Mouse (Mus musculus): Measurements from ENCODE around the gene Kank4.
"Not testable (repeated sequence)": the region's sequence is repeated elsewhere in the genome, so short reads cannot be mapped to it uniquely, and the experiment has no call there.

The Kank4 gene

DNA sequence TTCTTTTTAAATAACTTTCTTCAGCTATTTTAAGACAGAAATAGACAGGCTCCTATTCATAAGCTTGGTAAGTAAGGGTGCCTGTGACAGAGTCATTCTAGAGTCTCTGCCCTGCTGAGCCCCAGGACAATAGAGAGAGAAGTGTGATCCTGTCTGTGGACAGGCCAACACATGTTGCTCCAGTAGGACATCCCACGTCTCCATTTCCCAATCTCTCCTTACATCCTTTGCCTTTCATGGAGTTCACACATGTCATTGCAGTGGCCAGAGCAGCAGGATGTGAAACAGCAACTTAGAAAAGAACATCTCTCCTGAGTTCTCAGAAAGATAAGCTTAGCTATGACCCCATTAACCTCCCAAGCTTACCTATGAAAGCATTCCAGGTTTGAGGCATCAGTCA, 14.4 kb upstream of the Kank4 start:
- DNase-seq (ENCODE audit: low spot score in 2 of 2), result no peak

DNA sequence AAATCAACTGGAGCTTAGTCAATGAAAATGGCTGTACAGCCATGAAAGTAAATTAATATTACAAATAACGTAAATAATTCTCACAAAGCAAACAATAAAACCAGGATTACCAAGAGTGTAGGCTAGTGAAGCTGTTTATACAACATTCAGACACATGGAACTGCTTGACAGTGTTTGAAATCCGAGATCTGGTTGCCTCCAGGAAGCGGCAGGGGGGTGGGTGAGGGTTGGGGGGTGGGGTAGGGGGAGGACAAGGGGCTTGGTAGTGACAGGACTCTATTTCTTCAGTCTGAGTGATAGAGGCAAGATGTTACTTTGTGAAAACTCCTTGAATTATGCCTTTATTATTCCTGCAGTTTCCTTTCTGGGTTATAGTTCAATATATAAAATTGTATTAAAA, 9.4 kb upstream of the Kank4 start:
- DNase-seq (ENCODE audit: low spot score in 2 of 2), result no peak

DNA sequence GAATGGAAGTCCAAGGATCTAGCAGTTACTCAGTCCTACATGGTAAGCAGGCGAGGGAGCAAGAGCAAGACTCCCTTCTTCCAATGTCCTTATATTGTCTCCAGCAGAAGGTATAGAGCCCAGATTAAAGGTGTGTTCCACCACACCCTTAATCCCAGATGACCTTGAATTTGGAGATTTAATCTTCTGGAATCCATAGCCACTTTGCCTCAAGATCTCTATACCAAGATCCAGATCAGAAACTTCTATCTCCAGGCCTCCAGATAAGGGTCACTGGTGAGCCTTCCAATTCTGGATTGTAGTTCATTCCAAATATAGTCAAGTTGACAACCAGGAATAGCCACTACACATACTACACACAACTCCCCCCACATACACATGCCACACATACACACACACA, 6.4 kb upstream of the Kank4 start, which contains the start of gene I0C0044D17Rik:
TSS of gene I0C0044D17Rik (minus strand) at position 101 of the 400 bp plus-strand sequence.
- not testable (repeated sequence) for DNase-seq (ENCODE audit: low spot score in 2 of 2)

DNA sequence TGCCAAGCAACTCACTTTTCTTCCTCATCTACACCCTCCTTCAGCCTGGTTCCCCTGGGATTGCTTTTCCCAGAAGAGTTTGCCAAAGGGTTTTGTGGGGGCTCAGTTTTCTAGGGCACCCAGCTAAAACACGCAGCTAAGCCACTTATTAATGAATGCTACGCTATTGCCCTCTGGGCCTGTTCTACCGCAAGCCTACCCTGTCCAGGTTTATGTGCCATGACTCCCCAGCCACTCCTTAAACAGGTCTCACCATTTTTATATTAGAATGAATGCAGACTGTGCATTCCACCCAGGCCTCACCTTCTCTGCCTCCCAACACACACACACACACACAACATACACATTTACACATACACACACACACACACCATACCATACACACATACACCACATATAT, 5.7 kb upstream of the Kank4 start:
- DNase-seq (ENCODE audit: low spot score in 2 of 2), result no peak

DNA sequence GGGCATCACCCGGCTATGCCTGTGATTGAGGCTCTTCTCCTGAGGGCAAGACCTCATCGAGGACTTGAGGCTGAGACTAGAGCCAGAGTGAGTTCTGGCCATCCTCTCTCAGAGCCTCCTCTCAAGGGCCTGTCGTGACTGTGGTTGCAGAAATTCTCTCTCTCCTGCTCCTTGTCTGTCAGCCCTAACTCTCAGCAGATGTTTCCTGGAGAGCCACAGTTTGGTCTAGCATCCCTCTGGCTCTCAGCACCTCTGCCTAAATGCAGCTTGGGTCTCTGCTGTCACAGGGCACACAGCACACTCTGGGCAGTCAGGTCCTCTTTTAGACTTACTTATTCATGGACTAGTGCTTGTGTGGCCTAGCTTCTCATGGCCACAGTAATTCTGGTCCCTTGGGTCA, 5.1 kb upstream of the Kank4 start:
- no peak for DNase-seq (ENCODE audit: low spot score in 2 of 2)

DNA sequence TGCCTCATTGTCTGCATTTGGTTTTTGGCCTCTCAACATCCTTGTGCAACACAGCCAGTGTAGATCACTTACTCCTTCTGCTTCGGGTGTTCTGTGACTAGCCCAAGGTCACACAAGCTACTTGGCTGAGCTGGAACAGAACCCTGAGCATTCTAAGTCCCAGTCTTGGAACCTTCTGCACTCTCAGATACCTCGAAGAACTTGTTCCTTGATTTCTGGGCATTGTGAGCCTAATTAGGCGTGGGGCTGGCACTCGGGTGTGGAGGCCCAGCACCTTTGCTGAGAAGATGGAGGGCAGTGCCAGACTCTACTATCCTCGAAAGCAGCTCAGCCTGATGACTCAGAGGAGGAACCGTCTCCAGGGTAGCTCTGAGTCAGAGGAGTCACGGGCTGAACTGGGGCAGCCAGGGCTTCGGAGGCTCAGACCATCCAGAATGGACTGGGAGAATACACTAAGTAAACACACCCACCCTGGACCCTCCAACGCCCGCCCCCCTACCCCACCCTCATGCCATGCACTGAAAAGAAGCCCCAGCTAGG, 1.9 kb upstream of the Kank4 start:
- DNase-seq (ENCODE audit: low spot score in 2 of 2), result no peak

DNA sequence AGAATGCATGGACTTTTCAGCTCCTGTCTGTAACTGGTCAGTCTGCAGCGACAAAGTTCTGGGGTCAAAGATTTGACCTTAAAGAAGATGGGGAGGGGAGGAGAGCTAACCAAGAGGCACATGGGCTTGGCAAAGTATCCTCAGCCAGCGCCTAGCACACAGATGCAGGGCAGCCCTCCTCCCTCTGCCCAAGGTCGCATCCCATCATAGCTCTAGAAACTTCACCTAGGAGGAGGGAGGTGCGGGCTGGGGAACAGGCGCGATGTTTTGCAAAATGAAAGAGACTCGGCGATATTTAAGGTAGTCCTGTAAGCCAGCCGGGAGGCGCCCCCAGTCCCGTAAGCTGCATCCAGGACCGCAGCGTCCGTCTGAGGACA, 542 bp downstream of the Kank4 start:
- no peak for DNase-seq (ENCODE audit: low spot score in 2 of 2)

DNA sequence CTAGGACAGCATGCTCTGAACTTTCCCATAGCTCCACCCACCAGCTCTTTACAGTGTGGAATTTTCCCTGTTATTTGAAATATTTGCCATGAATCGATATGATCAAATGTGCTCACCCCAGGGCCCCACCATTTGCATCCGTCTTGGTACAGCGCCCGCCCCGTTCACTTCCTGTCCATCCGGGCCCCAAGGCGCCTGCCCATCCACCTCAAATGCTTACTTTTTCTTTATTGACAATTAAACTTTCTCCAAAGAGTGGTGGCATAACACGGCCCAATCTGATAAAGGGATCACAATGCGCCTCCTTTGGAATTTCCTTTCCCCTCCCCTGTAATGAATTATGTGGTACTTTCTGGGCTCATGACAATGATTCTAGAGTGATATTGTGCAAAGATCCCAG, 11.0 kb downstream of the Kank4 start:
- no peak for DNase-seq (ENCODE audit: low spot score in 2 of 2)

DNA sequence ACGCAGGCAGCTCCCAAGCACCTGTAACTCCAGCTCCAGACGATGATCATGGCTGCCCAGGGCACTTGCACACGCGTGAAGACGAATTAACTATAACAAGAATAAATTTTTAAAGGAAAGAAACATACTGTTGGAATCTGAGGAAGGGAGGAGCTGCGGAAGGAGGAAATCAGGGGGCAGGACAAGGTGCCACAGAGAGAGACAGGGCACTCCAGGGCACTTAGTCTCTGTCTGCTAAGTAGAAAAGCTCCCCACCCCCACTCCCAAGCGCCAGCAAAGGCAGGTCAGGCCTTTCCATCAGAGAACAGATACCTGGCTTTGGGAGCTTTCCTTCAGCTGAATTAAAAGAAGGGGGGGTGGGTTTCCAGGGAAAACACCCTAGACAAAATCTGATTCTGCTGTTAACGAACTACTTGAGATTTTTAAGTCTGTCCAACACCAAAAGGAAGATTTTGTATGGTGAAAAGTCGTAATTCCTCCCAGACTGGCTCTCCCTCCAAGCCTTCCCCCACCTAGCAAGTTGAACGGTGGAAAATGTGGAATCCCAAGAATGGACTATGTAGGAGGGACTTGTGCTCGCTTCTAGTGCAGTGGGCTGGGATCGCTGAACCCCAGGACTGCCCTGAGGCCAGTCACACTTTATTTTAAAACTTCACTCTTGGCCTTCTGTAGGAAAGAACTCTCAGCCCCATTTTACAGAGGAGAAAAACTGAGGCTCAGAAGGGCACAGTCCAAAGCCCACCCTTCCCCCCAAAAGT, 11.9 kb downstream of the Kank4 start:
- DNase-seq (ENCODE audit: low spot score in 2 of 2), result no peak

DNA sequence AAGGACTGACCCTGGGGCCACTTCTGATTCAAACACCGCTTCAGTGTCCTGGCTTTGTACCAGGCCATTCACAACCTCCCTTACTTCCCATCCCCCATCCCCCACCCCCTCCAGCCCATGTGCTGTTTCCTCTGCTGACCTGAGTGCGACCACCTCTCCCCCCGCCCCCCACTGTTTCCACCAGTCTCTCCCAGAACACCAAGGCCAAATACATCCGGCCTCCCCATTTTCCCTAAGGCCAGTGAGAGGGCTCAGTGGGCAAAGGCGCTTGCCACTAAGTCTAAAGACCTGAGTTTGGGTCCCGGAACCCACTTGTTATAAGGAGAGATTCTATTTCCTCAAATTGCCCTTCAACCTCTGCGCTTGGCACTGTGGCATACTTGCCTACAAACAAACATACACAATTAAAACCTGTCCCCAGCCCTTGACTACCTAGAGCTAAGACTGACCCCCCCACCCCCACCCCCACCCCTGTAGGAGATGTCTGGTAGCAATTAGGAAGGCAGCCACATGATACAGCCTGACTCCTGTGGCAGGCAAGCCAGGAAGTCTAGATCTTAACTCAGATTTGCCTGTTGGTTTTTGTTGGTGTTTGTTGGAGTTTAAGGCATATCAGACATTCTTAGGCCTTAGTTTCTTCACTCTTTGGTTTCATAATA, 12.7 kb downstream of the Kank4 start:
- no peak for DNase-seq (ENCODE audit: low spot score in 2 of 2)

DNA sequence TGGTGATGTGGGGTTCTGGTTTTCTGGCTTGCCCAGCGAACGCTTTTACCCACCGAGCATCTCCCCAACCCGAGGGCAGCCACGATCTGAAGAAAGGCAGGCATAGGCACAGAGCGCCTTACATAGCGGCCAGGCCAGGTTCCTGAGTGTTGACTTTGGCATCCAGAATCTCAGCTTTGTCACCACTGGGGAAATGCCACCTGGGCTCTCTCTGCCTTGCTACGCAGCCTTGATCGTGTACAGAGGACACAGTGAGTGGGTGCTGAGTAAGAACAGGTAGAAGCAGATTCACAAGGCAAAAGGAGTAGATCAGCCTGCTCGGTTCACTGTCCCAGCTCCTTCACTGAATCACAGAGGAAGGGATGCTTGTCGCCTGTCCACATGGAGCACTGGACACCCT, 15.6 kb downstream of the Kank4 start:
- no peak for DNase-seq (ENCODE audit: low spot score in 2 of 2)

DNA sequence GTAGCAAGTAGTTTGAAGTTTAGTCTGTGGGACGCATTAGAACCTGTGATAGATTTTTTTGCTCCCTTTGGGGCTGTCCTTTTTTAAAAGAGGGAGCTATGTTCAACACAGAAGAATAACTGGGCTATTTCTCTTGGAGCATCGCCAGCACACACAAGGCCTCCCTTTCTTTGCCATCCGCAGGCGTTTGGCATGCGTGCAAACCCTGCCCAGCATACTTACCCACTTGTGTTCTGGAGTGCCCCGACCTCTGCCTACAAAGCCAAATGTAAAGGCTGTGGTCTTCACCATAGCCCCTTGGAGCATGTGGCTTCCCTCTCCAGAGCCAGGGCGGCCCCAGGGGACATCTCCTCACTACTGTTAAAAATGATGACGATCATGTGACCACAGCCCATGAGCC, 16.5 kb downstream of the Kank4 start:
- no peak for DNase-seq (ENCODE audit: low spot score in 2 of 2)

DNA sequence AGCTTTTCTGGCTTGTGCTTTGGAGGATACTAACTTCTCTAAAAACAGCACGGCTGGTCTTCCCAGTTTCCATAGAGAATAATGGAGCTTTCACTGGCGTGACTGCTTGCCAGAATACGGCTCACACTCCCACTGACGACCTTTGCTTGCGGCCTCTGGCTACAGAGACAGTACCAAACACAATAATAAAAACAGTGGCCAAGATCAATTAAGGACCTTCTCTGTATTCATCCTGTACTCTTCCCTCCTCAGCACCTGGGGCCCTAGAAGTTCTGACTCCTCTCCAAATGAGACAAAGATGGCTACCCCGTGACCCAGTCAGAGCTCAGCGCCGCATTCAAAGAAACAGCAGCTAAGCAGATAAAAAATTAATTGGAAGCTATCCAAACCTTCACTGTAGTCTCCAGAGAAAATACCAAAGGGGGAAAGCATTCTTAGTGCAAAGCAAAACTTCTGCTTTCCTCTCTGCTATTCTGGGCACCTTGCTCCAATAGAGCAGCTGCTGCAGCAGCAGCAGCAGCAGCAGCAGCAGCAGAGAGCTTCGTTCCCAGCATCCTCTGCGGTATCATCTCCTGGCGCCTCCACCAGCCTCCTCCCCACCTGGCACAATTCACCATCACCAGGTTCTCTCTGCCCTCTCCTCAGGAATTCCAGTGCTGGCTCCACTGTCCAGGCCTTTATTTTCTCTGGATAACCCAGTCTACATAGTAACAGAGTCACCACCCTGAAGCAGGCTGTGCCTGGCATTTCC, 20.6 kb downstream of the Kank4 start:
- DNase-seq (ENCODE audit: low spot score in 2 of 2), result peak in 1 of 2 experiments; percentile 9

DNA sequence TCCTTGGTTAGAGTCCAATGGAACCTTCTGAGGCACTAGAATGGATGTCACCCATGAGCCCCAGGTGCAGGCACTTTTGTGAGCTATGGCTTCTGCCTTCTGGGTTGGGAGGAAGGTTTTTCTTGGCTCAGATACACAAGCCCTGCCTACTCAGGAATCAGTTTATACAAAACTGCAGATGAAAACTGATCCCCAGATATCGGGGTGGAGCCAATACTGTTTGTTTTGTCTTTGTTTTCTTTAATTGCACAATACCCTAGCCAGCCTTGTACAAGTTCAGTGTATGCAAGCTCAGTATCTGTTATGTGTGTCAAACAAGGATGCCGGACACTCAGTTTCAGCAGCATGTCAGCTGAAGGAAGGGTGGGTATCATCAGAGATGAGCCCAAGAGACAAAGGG, 22.1 kb downstream of the Kank4 start:
- no peak for DNase-seq (ENCODE audit: low spot score in 2 of 2)

DNA sequence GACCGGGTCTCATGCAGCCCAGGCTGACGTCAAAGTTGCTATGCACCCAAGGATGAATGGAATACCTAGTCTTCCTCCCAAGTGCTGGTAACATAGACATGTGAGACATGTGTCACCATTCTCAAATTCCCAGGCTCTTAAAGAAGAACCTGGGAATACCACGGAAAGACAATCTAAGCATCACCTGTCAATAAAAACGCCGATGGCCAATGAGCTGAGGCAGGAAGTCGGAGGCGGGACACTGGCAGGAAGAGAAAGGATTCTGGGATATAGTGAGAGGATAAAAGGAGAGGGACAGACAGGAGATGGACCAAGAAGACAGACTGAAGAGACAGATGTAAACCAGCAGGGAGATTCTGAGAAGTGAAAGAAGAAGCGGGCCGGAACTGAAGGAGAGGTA, 23.9 kb downstream of the Kank4 start:
- no peak for DNase-seq (ENCODE audit: low spot score in 2 of 2)

DNA sequence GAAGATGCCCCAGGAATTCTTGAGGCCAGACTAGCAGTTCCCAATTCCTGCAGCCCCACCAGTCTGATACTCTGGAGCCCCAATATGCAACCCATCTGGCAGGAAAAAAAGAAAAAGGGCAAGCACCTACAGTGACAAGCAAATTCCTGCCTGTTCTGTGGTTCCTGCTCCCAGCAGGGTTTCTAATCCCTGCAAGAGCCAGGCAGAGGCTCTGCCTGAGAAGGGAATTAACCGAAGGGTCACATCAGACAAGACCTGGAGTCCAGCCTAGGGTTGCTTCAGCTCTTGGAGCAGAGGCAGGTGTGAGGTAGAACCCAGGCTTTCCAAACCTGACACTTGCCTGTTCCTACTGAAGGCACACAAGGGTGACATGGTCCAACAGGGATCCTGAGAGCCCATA, 26.6 kb downstream of the Kank4 start:
- no peak for DNase-seq (ENCODE audit: low spot score in 2 of 2)

DNA sequence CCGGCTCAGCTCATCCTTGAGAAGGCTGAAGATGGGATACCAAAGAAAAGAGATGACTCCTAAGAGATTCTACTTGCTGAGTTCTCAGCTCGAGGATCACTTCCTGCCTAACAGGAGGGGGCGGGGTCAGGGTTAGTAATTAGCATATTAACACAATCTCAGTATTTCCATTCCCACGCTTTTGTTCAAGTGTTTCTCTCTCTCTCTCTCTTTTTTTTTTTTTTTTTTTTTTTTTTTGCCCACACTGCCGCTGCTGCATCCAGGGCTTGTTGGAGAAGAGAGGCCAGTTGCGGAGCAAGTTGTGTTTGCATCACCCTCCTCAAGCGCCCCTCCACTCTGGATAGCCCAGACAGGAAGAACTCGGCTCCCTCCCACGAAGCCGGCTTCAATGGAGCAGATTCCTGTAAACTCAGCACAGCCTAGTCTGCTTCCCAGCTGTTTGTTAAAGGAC, 27.5 kb downstream of the Kank4 start:
- no peak for DNase-seq (ENCODE audit: low spot score in 2 of 2)

DNA sequence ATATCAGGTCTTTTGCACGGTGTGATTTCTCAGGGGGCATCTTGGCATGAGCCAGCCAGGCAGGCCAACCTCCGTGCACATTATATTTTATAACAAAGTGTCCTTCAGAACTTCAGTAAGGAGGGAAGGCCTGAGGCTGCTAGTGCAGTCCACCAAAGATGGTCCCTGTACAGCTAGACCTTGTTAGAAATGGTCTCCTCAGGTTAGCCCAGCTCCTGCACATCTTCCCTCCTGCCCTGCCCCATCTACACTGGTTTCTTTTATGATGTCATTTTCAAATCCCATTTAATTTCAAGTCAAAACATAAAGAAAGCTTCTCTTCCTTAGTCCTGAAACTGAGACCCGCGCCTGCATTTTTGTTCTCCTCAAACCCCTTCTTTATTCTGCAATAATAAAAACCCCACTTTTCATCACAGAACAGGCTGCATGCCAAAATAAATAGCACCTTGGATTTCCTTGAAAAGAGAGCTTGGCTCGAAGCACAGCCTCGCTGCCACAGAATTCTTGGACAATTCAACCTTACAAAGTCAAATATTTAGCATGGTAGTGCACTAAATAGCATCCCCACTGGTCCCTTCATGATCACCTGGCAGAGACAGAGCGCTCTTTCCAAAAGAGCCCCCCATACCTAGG, 28.1 kb downstream of the Kank4 start:
- no peak for DNase-seq (ENCODE audit: low spot score in 2 of 2)

DNA sequence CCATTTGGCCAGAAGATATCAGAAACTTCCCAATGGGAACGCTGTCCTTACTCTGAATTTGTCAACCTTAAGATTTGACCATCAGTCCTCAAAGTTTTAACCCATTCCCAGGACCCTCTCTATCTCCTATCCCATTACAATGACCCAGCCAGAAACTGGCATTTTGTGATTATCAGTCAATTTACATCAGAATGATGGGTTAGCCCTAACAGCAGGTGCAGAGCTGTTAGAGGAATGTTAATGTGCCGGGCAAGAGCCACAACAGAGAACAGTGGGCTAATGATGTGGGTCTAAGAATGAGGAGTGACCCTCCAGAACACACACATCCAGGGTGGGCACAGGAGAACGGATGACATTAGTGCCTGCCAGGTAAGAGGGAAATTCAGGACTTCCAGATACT, 31.1 kb downstream of the Kank4 start:
- DNase-seq (ENCODE audit: low spot score in 2 of 2), result no peak

DNA sequence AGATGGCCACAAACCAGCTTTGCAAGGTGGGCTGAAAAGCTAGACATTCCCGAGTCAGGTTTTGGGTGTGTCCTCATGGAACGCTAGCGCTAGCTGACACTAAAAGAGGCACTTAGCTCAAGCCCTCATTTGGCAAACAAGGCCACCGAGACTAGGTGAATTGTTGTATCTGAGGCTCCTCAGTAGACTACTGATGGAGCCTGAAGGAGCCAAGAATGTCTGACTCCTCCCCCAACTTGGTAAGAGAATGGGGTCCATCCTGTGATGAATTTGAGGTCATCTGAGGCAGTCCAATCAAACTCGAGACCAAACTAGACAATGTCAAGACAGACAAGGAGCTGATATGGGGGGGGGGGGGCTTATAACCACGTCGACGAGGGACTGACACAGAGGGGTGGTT, 31.5 kb downstream of the Kank4 start:
- no peak for DNase-seq (ENCODE audit: low spot score in 2 of 2)

DNA sequence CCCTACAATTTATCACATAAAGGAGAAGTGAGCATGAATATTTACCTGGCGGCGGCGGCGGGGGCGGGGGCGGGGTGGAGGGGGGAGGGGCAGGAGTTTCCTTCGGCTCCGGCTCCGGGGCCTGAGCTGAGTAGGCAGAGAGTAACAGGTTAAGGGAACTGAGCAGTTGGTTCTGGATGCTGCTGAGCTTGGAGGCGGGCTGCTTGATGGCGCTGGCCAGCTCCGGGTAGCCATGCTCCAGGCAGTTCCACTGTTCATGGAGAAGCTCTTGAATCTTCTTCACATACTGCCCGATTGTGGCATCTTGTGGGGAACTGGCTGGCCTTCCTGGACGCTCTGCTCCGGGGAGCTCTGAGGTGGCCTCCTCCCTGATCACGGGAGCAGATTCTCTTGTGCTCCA, 39.1 kb downstream of the Kank4 start:
- no peak for DNase-seq (ENCODE audit: low spot score in 2 of 2)

DNA sequence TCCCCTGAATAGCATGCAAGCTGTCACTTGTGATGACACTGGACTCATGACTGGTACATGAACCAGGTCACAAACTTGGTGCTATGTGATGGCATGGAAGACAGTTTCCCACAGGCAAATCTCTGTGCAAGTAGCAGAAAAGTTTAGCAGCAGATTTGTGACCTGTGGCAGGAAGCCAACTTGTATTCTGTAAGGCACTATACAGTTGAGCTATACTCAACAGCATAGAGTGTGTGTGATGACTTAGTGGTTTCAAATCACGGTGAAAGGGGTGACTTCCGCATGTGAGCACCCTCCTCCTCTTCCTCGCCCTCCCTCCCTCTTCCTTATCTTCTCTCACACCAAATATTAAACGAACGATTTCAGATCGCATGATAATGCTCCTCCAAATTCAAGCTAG, 39.9 kb downstream of the Kank4 start:
- DNase-seq (ENCODE audit: low spot score in 2 of 2), result no peak
